In the genomic region with DNA sequence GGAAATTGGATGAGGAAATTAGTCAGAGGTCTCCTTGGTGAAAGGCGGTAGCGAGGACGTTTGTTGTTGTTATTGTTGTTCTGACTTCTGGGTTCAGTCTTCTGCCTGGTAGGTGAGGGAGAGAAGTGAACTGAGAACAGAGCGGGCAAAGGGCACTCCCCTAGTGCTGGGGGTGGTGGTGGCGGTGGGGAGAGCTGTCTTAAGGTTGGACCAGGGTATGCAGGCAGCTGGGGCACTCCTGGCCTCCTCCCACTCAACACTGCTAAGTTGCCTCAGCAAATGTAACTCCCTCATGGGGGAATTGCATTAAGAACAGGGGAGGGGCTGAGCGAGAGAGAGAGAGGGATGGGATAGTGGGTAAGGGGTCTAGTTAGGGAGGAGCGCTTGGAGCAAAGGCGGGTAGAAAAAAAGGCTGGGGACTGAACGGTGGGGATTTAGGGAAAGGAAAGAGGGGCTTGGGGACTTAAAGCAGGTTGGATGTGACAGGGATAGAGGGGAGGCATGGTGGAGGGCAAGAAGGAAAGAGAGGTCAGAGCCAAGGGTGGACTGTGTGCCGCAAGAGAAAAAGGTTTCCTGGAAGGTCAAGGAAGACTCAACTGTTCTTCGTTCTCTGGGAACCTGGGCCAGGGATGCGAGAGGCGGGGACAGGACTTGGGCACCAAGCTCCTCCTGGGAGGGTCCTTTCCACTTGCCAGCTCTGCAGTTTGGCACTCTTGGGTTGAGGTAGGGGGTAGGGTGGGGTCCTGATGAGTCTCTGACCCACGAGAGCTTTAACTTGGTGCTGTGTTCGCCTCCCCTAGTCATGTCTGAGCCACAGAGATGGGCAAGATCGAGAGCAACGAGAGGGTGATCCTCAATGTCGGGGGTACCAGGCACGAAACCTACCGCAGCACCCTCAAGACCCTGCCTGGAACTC, we compare ENCODE assay signal across 8 mouse cellular contexts. TPM values are rescaled to one million over a fixed set of nuclear protein-coding genes. Genes with fewer than 3 reads are reported as not detected.
DNase-seq lines count a peak whose midpoint lies in the region; ATAC-seq and TF ChIP-seq lines count a peak whose summit lies in the region.

Gene Kcnc2 (plus strand): TSS at position 235 of the 916 bp plus-strand sequence.

- H3K9me3 ChIP-seq in embryonic facial prominence, embryonic 13.5 days, result no peaks in the 10 kb centered on the region
- no peaks in the 10 kb centered on the region for H3K9me3 ChIP-seq in intestine, embryonic 16.5 days (ENCODE audit: control insufficient read depth, low read length)
- no peaks in the 10 kb centered on the region for H3K9me3 ChIP-seq in limb, embryonic 13.5 days

- peak within 1 kb of the TSS; percentile 94 for H3K4me2 ChIP-seq in embryonic facial prominence, embryonic 13.5 days
- H3K4me2 ChIP-seq in intestine, embryonic 16.5 days (ENCODE audit: low read depth, low read length), result peak within 1 kb of the TSS; percentile 88
- peak within 1 kb of the TSS; percentile 92 for H3K4me2 ChIP-seq in limb, embryonic 13.5 days (replicated peaks)

- WGBS in lung, adult 2 months, result 5% methylated on average over 20 of the region's 20 CpGs
- WGBS in embryonic facial prominence, embryonic 13.5 days, result 1% methylated on average over 20 of the region's 20 CpGs
- 4% methylated on average over 20 of the region's 20 CpGs for whole genome bisulfite sequencing in intestine, embryonic 16.5 days
- WGBS in limb, embryonic 13.5 days, result under 1% methylated on average over 20 of the region's 20 CpGs

- H3K9ac ChIP-seq in embryonic facial prominence, embryonic 13.5 days, result peak within 1 kb of the TSS; percentile 69
- peak within 1 kb of the TSS; percentile 62 for H3K9ac ChIP-seq in intestine, embryonic 16.5 days (ENCODE audit: low read depth, low read length)
- peak within 1 kb of the TSS; percentile 62 for H3K9ac ChIP-seq in limb, embryonic 13.5 days

- H3K4me1 ChIP-seq in lung, adult 2 months (ENCODE audit: control insufficient read depth, insufficient read depth, low read length), result peaks cover 9% of the 10 kb centered on the region; the same call in 1 of the 2 replicates
- H3K4me1 ChIP-seq in embryonic facial prominence, embryonic 13.5 days, result peaks cover 20% of the 10 kb centered on the region
- peaks cover 18% of the 10 kb centered on the region for H3K4me1 ChIP-seq in intestine, embryonic 16.5 days (ENCODE audit: control insufficient read depth, insufficient read depth, low read length)
- H3K4me1 ChIP-seq in limb, embryonic 13.5 days, result peaks cover 22% of the 10 kb centered on the region

- H3K4me3 ChIP-seq in lung, adult 2 months (replicated peaks; ENCODE audit: extremely low read depth, low read depth, low read length), result peak within 1 kb of the TSS; percentile 36
- peak within 1 kb of the TSS; percentile 56 for H3K4me3 ChIP-seq in embryonic facial prominence, embryonic 13.5 days
- H3K4me3 ChIP-seq in intestine, embryonic 16.5 days (ENCODE audit: low read length), result peak within 1 kb of the TSS; percentile 52
- peak within 1 kb of the TSS; percentile 54 for H3K4me3 ChIP-seq in limb, embryonic 13.5 days

- no peak within 1 kb of the TSS for H3K27ac ChIP-seq in embryonic facial prominence, embryonic 13.5 days
- no peak within 1 kb of the TSS for H3K27ac ChIP-seq in intestine, embryonic 16.5 days (ENCODE audit: low read length)
- H3K27ac ChIP-seq in limb, embryonic 13.5 days, result no peak within 1 kb of the TSS

- TF ChIP-seq CTCF in lung, adult 2 months (IDR thresholded peaks at IDR 0.05; ENCODE audit: insufficient read depth, low read length), result no peak

- peaks cover 70% of the 10 kb centered on the region for H3K27me3 ChIP-seq in embryonic facial prominence, embryonic 13.5 days
- peaks cover 30% of the 10 kb centered on the region for H3K27me3 ChIP-seq in intestine, embryonic 16.5 days (replicated peaks; ENCODE audit: control insufficient read depth, insufficient read depth, low read length)
- peaks cover 69% of the 10 kb centered on the region for H3K27me3 ChIP-seq in limb, embryonic 13.5 days

- peak; percentile 4 for DNase-seq in lung, adult 2 months
- no peak for DNase-seq in lung, postnatal 25 days (ENCODE audit: low spot score)
- DNase-seq in retina, embryonic 14.5 days (ENCODE audit: low spot score), result peak; percentile 55
- DNase-seq in gastrocnemius, adult 18-20 months (ENCODE audit: low spot score), result no peak
- no peak for DNase-seq in urinary bladder, postnatal 10 days (ENCODE audit: low spot score)

- ATAC-seq in embryonic facial prominence, embryonic 13.5 days (ENCODE audit: insufficient number of reproducible peaks, insufficient read depth, low FRiP score, low TSS enrichment, low read depth), result no peak
- ATAC-seq in intestine, embryonic 16.5 days, result peak; percentile 47
- peak; percentile 51; the same call in 1 of the 2 replicates for ATAC-seq in limb, embryonic 13.5 days (ENCODE audit: low FRiP score, low read depth)

- TF ChIP-seq POLR2A in lung, adult 2 months (IDR thresholded peaks at IDR 0.05; ENCODE audit: borderline replicate concordance, extremely low read depth, low read depth, low read length), result no peak

- H3K36me3 ChIP-seq in embryonic facial prominence, embryonic 13.5 days, result no peaks in the 10 kb centered on the region
- H3K36me3 ChIP-seq in intestine, embryonic 16.5 days (ENCODE audit: control insufficient read depth, insufficient read depth, low read length), result no peaks in the 10 kb centered on the region
- H3K36me3 ChIP-seq in limb, embryonic 13.5 days, result no peaks in the 10 kb centered on the region

RNA-seq across cellular contexts. Expression of gene Kcnc2, which starts in this region (rescaled TPM):
- 0.14 and 0.31 TPM in 2 replicates for polyA plus RNA-seq in lung, adult 2 months (2012; rRNA removed)
- 0.89 and 1.2 TPM in 2 replicates for polyA plus RNA-seq in embryonic facial prominence, embryonic 13.5 days (2015; fragmentation: Nextera tagmentation; extraction: Ambion mirVana)
- 0.28 and 0.80 TPM in 2 replicates for polyA plus RNA-seq in intestine, embryonic 16.5 days (2015; fragmentation: Nextera tagmentation; extraction: Ambion mirVana)
- polyA plus RNA-seq in limb, embryonic 13.5 days (2015; fragmentation: Nextera tagmentation; extraction: Ambion mirVana), result 0.27 and 0.51 TPM in 2 replicates
- total RNA-seq in gastrocnemius, adult 18-20 months (2021), result under 1 TPM; 0.11 to 0.36 TPM

Comparison
In these comparisons a context has a peak if more than half of its experiments do, and no peak if none do; other contexts are left out.
1. Peak in DNase-seq and H3K4me3 ChIP-seq in lung, adult 2 months; RNA of the gene not detected or under 1 TPM.
2. Peak in ATAC-seq, H3K4me3 ChIP-seq, H3K9ac ChIP-seq and H3K4me2 ChIP-seq in intestine, embryonic 16.5 days; RNA of the gene not detected or under 1 TPM.
3. Peak in ATAC-seq, H3K4me3 ChIP-seq, H3K9ac ChIP-seq and H3K4me2 ChIP-seq in limb, embryonic 13.5 days; RNA of the gene not detected or under 1 TPM.